Mouse (Mus musculus) forebrain, postnatal 0 days (tissue): ENCODE data around the gene Acsl5. TPM values are rescaled to one million over a fixed set of nuclear protein-coding genes. Genes with fewer than 3 reads are reported as not detected.

Experiments used
- ATAC-seq: fragments of 200-750 bp; cut with Nextera tagmentation; 2 replicates; pipeline ENCODE4 v1.8.0; 2017; ENCODE audit warnings: mild to moderate bottlenecking, moderate library complexity
- DNase-seq: peaks from one replicate; pipeline ENCODE4 v3.0.0-alpha.2; 2015
- H3K27ac ChIP-seq: fragments of 300-500 bp; sonication (generic); 2 replicates; pipeline ENCODE4 v1.5.1; 2014; ENCODE audit warnings: low read depth, mild to moderate bottlenecking, antibody characterized with exemption, low read length, moderate library complexity, mixed read lengths
- H3K27me3 ChIP-seq: fragments of 300-500 bp; sonication (generic); 2 replicates; pipeline ENCODE4 v1.6.1; 2014; ENCODE audit warnings: mild to moderate bottlenecking, low read length, mixed read lengths; ENCODE audit not compliant: insufficient read depth
- H3K36me3 ChIP-seq: fragments of 300-500 bp; sonication (generic); 2 replicates; pipeline ENCODE4 v1.6.1; 2014; ENCODE audit warnings: mild to moderate bottlenecking, moderate library complexity; ENCODE audit not compliant: insufficient read depth
- H3K4me1 ChIP-seq: fragments of 300-500 bp; sonication (generic); 2 replicates; pipeline ENCODE4 v1.6.1; 2014; ENCODE audit warnings: antibody characterized with exemption; ENCODE audit not compliant: insufficient read depth
- H3K4me2 ChIP-seq: fragments of 300-500 bp; sonication (generic); 2 replicates; pipeline ENCODE4 v1.6.1; 2014; ENCODE audit warnings: low read depth, mild to moderate bottlenecking, moderate library complexity
- H3K4me3 ChIP-seq: fragments of 300-500 bp; sonication (generic); 2 replicates; pipeline ENCODE4 v1.5.1; 2014; ENCODE audit warnings: low read depth, low read length, mixed read lengths
- H3K9ac ChIP-seq: fragments of 300-500 bp; sonication (generic); 2 replicates; pipeline ENCODE4 v1.6.1; 2014; ENCODE audit warnings: mild to moderate bottlenecking
- H3K9me3 ChIP-seq: fragments of 300-500 bp; sonication (generic); 2 replicates; pipeline ENCODE4 v1.6.1; 2016; ENCODE audit warnings: low read length
- CTCF ChIP-seq: sonication (generic); IDR thresholded peaks from 2 replicates; pipeline ENCODE4 v1.5.1; 2016; ENCODE audit warnings: antibody characterized with exemption, control low read depth, low read depth
- WGBS: fragments of 180-500 bp; shearing (Covaris S2); extraction: QIAGEN DNeasy Blood & Tissue Kit; methylation state at CpG from one replicate; pipeline ENCODE4 v1.1.7; 2014; 5-methylcytosine and 5-hydroxymethylcytosine counted together
- polyA plus RNA-seq: library from polyadenylated mRNA; unstranded; fragments of >200 nt; fragmentation: Nextera tagmentation; extraction: Ambion mirVana; gene quantifications from 2 replicates; pipeline ENCODE4 v1.2.1, GENCODE M21; 2015
- total RNA-seq: library from RNA; depleted of rRNA; stranded (reverse); fragments of >200 nt; gene quantifications from 2 replicates; pipeline ENCODE4 v1.2.3, GENCODE M21; 2014; rRNA removed

Acsl5 gene
- total and polyA plus RNA-seq, 2 experiments from 2014 or later = 15.9 to 16.6 TPM

GRCm38 (mm10) chr19:55340521-55340920 lies 88.8 kb downstream of the Acsl5 start:
- Histone ChIP-seq H3K4me3 (no peak overlapping the region), H3K27ac (no peak overlapping the region), H3K27me3 (no peaks in the 10 kb centered on the region; the same call in 1 of the 2 replicates), H3K4me1 (peaks cover 2% of the 10 kb centered on the region; the same call in 1 of the 2 replicates), H3K9ac (no peak overlapping the region), H3K9me3 (no peaks in the 10 kb centered on the region), H3K36me3 (0 out of 2 replicates have a peak, but pooled peaks cover 7% of the 10 kb centered on the region), H3K4me2 (no peak overlapping the region)
- no peak for ATAC-seq
- no peak for TF ChIP-seq CTCF
- DNase-seq = no peak
- WGBS = 60% methylated on average over 6 of the region's 6 CpGs

- H3K9me3 ChIP-seq = no peaks in the 10 kb centered on the region
- no peak overlapping the region for H3K4me3 ChIP-seq
- no peak for ATAC-seq
- H3K36me3 ChIP-seq = 0 out of 2 replicates have a peak, but pooled peaks cover 7% of the 10 kb centered on the region
- no peak overlapping the region for H3K4me2 ChIP-seq
- no peaks in the 10 kb centered on the region for H3K4me1 ChIP-seq
- no peak overlapping the region for H3K9ac ChIP-seq
- 57% methylated on average over 3 of the region's 3 CpGs for WGBS
- H3K27me3 ChIP-seq = no peaks in the 10 kb centered on the region; the same call in 1 of the 2 replicates
- DNase-seq = peak; percentile 22
- H3K27ac ChIP-seq = no peak overlapping the region
- peak; percentile 53 for TF ChIP-seq CTCF
Observed at GRCm38 (mm10) chr19:55341377-55341776, 89.6 kb downstream of the Acsl5 start.

GRCm38 (mm10) chr19:55342423-55342822 lies 90.7 kb downstream of the Acsl5 start:
- H3K4me2 ChIP-seq = no peak overlapping the region
- no peaks in the 10 kb centered on the region for H3K4me1 ChIP-seq
- WGBS = 90% methylated on average over 7 of the region's 7 CpGs
- H3K36me3 ChIP-seq = 0 out of 2 replicates have a peak, but pooled peaks cover 7% of the 10 kb centered on the region
- H3K27ac ChIP-seq = no peak overlapping the region
- H3K4me3 ChIP-seq = no peak overlapping the region
- no peaks in the 10 kb centered on the region; the same call in 1 of the 2 replicates for H3K27me3 ChIP-seq
- H3K9ac ChIP-seq = no peak overlapping the region
- no peak for ATAC-seq
- no peaks in the 10 kb centered on the region for H3K9me3 ChIP-seq
- no peak for DNase-seq
- no peak for TF ChIP-seq CTCF

- Histone ChIP-seq H3K27me3 (no peaks in the 10 kb centered on the region; the same call in 1 of the 2 replicates), H3K27ac (no peak overlapping the region), H3K4me2 (no peak overlapping the region), H3K9me3 (no peaks in the 10 kb centered on the region), H3K36me3 (0 out of 2 replicates have a peak, but pooled peaks cover 7% of the 10 kb centered on the region), H3K4me3 (no peak overlapping the region), H3K4me1 (no peaks in the 10 kb centered on the region), H3K9ac (no peak overlapping the region)
- DNase-seq (no peak), ATAC-seq (no peak)
- WGBS = 91% methylated on average over 9 of the region's 9 CpGs
- TF ChIP-seq CTCF = no peak
Observed at GRCm38 (mm10) chr19:55343274-55343673, 91.5 kb downstream of the Acsl5 start.

Other genes with a start within 250 kb of the Acsl5 start
- 58.6 and 61.4 TPM in 2 replicates for gene Gpam, start 124.7 kb upstream of the Acsl5 start, total RNA-seq
- 15.8 and 20.6 TPM in 2 replicates for gene Gpam, start 124.7 kb upstream of the Acsl5 start, polyA plus RNA-seq
- gene Tectb, start 71.2 kb upstream of the Acsl5 start, total RNA-seq = 0.46 TPM in 1 of 2 replicates, not detected in the other
- gene Tectb, start 71.2 kb upstream of the Acsl5 start, polyA plus RNA-seq = 0.16 and 0.20 TPM in 2 replicates
- gene Gucy2g, start 10.7 kb upstream of the Acsl5 start, total RNA-seq = 0.08 and 0.14 TPM in 2 replicates
- gene Gucy2g, start 10.7 kb upstream of the Acsl5 start, polyA plus RNA-seq = 0.22 and 0.31 TPM in 2 replicates
- 35.2 and 39.4 TPM in 2 replicates for gene Zdhhc6, start 64.1 kb downstream of the Acsl5 start, total RNA-seq
- gene Zdhhc6, start 64.1 kb downstream of the Acsl5 start, polyA plus RNA-seq = 32.8 and 48.0 TPM in 2 replicates
- gene Vti1a, start 64.4 kb downstream of the Acsl5 start, total RNA-seq = 36.6 and 43.7 TPM in 2 replicates
- 21.9 and 27.5 TPM in 2 replicates for gene Vti1a, start 64.4 kb downstream of the Acsl5 start, polyA plus RNA-seq